Mouse (Mus musculus) kidney, postnatal 0 days (tissue): ENCODE data around the gene Nfkb1. TPM values are rescaled to one million over a fixed set of nuclear protein-coding genes. Genes with fewer than 3 reads are reported as not detected.

Experiments
- ATAC-seq: fragments of 200-750 bp; cut with Nextera tagmentation; replicated peaks from 2 replicates; pipeline ENCODE4 v1.8.0; 2017; ENCODE audit warnings: low read depth, moderate number of reproducible peaks, moderate TSS enrichment, moderate library complexity; ENCODE audit not compliant: low FRiP score
- DNase-seq: peaks from one replicate; pipeline ENCODE4 v3.0.0-alpha.2; 2016; ENCODE audit warnings: low spot score
- H3K27ac ChIP-seq: fragments of 300-500 bp; sonication (generic); 2 replicates; pipeline ENCODE4 v1.5.1; 2014; ENCODE audit warnings: mild to moderate bottlenecking
- H3K27me3 ChIP-seq: fragments of 300-500 bp; sonication (generic); 2 replicates; pipeline ENCODE4 v1.6.1; 2014; ENCODE audit warnings: low read length, mixed read lengths; ENCODE audit not compliant: insufficient read depth
- H3K36me3 ChIP-seq: fragments of 300-500 bp; sonication (generic); 2 replicates; pipeline ENCODE4 v1.6.1; 2014; ENCODE audit warnings: low read length, mixed read lengths; ENCODE audit not compliant: insufficient read depth
- H3K4me1 ChIP-seq: fragments of 300-500 bp; sonication (generic); replicated peaks from 2 replicates; pipeline ENCODE4 v1.6.1; 2014; ENCODE audit warnings: antibody characterized with exemption, low read length, mixed read lengths; ENCODE audit not compliant: insufficient read depth
- H3K4me2 ChIP-seq: fragments of 300-500 bp; sonication (generic); 2 replicates; pipeline ENCODE4 v1.6.1; 2014; ENCODE audit warnings: mild to moderate bottlenecking, low read length, moderate library complexity, mixed read lengths
- H3K4me3 ChIP-seq: fragments of 300-500 bp; sonication (generic); replicated peaks from 2 replicates; pipeline ENCODE4 v1.5.1; 2014; ENCODE audit warnings: low read depth, low read length
- H3K9ac ChIP-seq: fragments of 300-500 bp; sonication (generic); 2 replicates; pipeline ENCODE4 v1.6.1; 2014; ENCODE audit warnings: low read depth, low read length
- H3K9me3 ChIP-seq: fragments of 300-500 bp; sonication (generic); replicated peaks from 2 replicates; pipeline ENCODE4 v1.6.1; 2016; ENCODE audit warnings: low read length, inconsistent platforms, mixed read lengths
- CTCF ChIP-seq: IDR thresholded peaks from 2 replicates; pipeline ENCODE4 v1.5.1; 2016; ENCODE audit warnings: antibody characterized with exemption, low read depth, mild to moderate bottlenecking, moderate library complexity
- WGBS: fragments of 180-500 bp; shearing (Covaris S2); extraction: QIAGEN DNeasy Blood & Tissue Kit; methylation state at CpG from one replicate; pipeline ENCODE4 v1.1.7; 2014; 5-methylcytosine and 5-hydroxymethylcytosine counted together
- polyA plus RNA-seq: library from polyadenylated mRNA; unstranded; fragments of >200 nt; fragmentation: Nextera tagmentation; extraction: Ambion mirVana; gene quantifications from 2 replicates; pipeline ENCODE4 v1.2.1, GENCODE M21; 2015

Gene Nfkb1
- polyA plus RNA-seq, 1 experiment from 2014 or later, result 19.3 TPM

DNA sequence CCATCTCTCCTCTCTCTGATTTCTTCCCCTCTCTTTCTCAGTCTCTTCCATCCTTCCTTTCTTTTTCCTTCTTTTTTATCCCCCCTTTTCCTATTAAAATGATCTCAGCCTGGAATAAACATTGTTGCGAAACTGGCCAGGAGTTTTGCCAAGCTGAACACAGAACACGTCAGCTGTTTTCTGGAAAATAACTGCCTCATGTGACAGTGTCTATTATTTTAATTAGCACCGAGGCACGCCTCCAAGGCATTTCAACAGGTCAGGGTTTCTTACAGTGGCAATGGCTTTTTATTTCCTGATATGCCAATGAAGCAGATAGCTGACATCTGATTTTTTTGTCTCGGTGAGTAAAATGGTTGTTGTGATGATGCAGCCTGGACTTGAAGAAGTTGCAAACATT, 38.2 kb upstream of the Nfkb1 start:
- WGBS, result 53% methylated on average over 5 of the region's 5 CpGs
- no peak overlapping the region for H3K27ac ChIP-seq
- no peaks in the 10 kb centered on the region for H3K4me1 ChIP-seq
- H3K9me3 ChIP-seq, result no peaks in the 10 kb centered on the region
- no peak overlapping the region for H3K4me3 ChIP-seq
- no peak for TF ChIP-seq CTCF
- no peak overlapping the region for H3K9ac ChIP-seq
- ATAC-seq, result no peak
- no peak overlapping the region for H3K4me2 ChIP-seq
- H3K27me3 ChIP-seq, result no peaks in the 10 kb centered on the region
- H3K36me3 ChIP-seq, result no peaks in the 10 kb centered on the region
- peak; percentile 16 for DNase-seq

DNA sequence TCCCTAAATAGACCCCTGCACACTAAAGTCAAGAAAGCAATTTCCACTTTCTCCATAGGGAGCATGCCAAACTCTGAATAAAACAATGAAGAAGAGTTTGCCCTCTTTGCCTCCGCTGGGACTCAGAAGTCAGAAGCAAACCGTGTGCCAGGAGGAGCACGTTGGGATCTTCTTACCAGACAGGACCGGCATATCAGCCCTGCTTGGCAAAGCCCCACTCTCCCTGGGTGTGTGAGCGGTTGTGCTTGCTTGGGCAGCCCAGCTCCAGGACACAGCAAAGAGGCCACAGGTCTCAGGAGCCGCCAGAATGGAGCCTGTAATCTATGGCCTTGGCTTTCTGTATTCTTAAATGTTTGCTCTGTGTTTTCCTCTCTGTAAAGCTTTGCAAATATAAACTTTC, 37.6 kb upstream of the Nfkb1 start:
- Histone ChIP-seq H3K4me1 (no peaks in the 10 kb centered on the region), H3K27ac (no peak overlapping the region), H3K9ac (no peak overlapping the region), H3K9me3 (no peaks in the 10 kb centered on the region), H3K36me3 (no peaks in the 10 kb centered on the region), H3K4me3 (no peak overlapping the region), H3K27me3 (no peaks in the 10 kb centered on the region), H3K4me2 (no peak overlapping the region)
- TF ChIP-seq CTCF, result no peak
- DNase-seq (no peak), ATAC-seq (no peak)
- 64% methylated on average over 6 of the region's 6 CpGs for WGBS

- DNase-seq, result no peak
Observed at GRCm38 (mm10) chr3:135727339-135727738, 36.0 kb upstream of the Nfkb1 start.

DNA sequence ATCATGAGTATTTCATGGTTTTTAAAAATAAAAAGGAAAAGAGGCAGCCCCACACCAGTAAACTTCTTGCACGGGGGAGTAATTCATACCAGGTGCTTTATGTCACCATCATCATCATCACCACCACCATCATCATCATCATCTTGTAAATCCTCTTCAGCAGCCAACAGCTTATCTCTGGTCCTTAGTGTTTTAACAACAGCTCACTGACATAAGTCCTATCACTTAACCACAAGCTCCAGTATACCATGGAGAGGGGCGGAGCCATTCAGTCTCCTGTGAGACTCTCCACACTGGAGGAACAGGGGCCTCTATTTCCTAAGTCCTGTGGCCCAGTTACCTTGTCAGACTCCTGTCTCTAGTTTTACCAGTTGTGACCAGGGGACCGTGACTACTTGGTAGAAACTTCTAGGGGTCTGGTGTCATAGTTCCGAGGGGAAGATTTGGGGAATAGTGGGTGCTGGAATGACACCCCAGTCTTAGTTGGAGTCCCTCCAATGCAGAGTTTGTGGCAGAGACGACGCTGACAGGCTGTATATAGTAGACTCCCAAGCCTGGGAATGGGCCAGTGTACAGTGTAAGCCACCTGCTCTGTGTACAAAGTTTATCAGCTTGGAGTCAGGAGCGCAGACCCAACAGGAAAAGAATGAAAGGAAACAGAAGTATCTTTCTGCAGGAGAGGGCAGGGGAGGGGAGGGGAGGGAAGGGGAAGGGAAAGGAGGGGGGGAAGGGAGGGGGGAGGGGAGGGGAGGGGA, 35.4 kb upstream of the Nfkb1 start:
- 87% methylated on average over 7 of the region's 7 CpGs for WGBS
- ATAC-seq (no peak), DNase-seq (no peak)
- H3K4me3 ChIP-seq, result no peak overlapping the region
- H3K9ac ChIP-seq, result no peak overlapping the region
- no peak overlapping the region for H3K4me2 ChIP-seq
- H3K36me3 ChIP-seq, result no peaks in the 10 kb centered on the region
- no peaks in the 10 kb centered on the region for H3K9me3 ChIP-seq
- no peaks in the 10 kb centered on the region for H3K4me1 ChIP-seq
- no peaks in the 10 kb centered on the region for H3K27me3 ChIP-seq
- no peak for TF ChIP-seq CTCF
- no peak overlapping the region for H3K27ac ChIP-seq

More at GRCm38 (mm10) chr3:135727339-135727738, 36.0 kb upstream of the Nfkb1 start:
- no peaks in the 10 kb centered on the region for H3K9me3 ChIP-seq
- no peak overlapping the region for H3K4me2 ChIP-seq
- WGBS, result 82% methylated on average over 10 of the region's 10 CpGs
- no peaks in the 10 kb centered on the region for H3K4me1 ChIP-seq
- H3K27ac ChIP-seq, result no peak overlapping the region
- H3K9ac ChIP-seq, result no peak overlapping the region
- no peak overlapping the region for H3K4me3 ChIP-seq
- H3K27me3 ChIP-seq, result no peaks in the 10 kb centered on the region
- ATAC-seq, result no peak
- TF ChIP-seq CTCF, result no peak
- H3K36me3 ChIP-seq, result no peaks in the 10 kb centered on the region

DNA sequence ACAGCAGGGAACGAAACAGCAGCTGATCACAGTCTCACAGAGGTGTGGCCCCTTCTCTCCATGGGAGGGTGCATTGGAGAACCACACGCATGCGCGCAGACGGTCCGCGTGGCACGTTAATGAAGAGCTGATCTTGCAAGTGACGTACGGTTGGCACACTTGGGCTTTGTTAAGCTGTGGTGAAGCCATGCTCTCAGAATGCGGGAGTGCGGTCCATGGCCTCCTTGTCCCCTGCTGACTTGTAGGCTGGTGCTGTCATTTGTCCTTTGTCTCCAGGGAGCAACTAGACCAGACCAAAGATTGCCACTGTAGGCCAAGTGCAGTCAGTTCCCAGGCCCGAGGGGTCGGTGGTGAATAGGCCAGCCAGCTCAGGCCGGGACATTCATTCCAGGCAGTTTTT, 34.7 kb upstream of the Nfkb1 start:
- 90% methylated on average over 15 of the region's 15 CpGs for WGBS
- Histone ChIP-seq H3K9ac (no peak overlapping the region), H3K4me1 (no peaks in the 10 kb centered on the region), H3K9me3 (no peaks in the 10 kb centered on the region), H3K4me2 (no peak overlapping the region), H3K27ac (no peak overlapping the region), H3K36me3 (no peaks in the 10 kb centered on the region), H3K4me3 (no peak overlapping the region), H3K27me3 (no peaks in the 10 kb centered on the region)
- TF ChIP-seq CTCF, result no peak
- no peak for ATAC-seq
- DNase-seq, result no peak

DNA sequence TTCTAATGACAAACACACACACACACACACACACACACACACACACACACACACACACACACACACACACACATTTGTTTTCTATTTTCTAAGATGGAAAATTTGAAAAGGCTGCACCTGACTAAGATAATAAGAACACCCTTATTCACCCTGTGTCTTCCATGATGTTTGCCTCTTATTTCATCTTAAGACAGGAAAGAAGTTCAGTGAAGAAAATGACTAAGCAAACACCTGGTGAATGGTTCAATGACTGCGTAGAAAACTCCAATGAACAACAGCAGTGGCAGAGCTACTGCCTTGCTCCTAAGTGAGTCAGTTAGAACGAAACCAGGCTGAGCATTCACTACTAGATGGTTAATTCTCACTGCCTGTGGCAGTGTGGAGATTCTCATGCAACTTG, 30.8 kb upstream of the Nfkb1 start:
- no peak for TF ChIP-seq CTCF
- WGBS, result 71% methylated on average over 2 of the region's 2 CpGs
- H3K4me3 ChIP-seq, result no peak overlapping the region
- no peak overlapping the region for H3K4me2 ChIP-seq
- H3K4me1 ChIP-seq, result no peaks in the 10 kb centered on the region
- no peak for DNase-seq
- no peaks in the 10 kb centered on the region for H3K27me3 ChIP-seq
- H3K36me3 ChIP-seq, result no peaks in the 10 kb centered on the region
- no peak for ATAC-seq
- no peak overlapping the region for H3K9ac ChIP-seq
- no peaks in the 10 kb centered on the region for H3K9me3 ChIP-seq
- H3K27ac ChIP-seq, result no peak overlapping the region

DNA sequence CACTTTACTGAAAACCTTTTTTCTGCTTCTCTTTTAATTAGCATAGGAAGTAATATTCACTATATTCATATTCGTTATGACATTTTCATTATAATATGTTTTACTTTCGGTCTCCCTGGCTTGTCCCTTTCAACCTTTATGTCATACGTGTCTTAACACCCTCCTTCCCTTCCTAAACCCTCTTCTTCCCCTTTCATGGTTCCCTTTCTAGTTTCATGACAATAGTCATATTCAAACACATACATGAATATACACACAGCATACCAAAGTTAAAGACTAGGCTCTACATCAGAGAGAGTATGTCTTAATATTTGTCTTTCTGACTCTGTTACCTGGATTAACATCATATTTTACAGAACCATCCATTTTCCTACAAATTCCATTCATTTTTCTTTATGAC, 28.6 kb upstream of the Nfkb1 start:
- DNase-seq, result no peak
- H3K36me3 ChIP-seq, result no peaks in the 10 kb centered on the region
- no peaks in the 10 kb centered on the region for H3K27me3 ChIP-seq
- TF ChIP-seq CTCF, result no peak
- ATAC-seq, result no peak
- no peaks in the 10 kb centered on the region for H3K4me1 ChIP-seq
- H3K9me3 ChIP-seq, result no peaks in the 10 kb centered on the region
- no peak overlapping the region for H3K4me2 ChIP-seq
- WGBS, result 97% methylated on average over 3 of the region's 3 CpGs
- H3K27ac ChIP-seq, result no peak overlapping the region
- no peak overlapping the region for H3K9ac ChIP-seq
- no peak overlapping the region for H3K4me3 ChIP-seq
